Mouse (Mus musculus) c-Kit-positive CD71-positive TER-119-positive erythroid progenitor cells, embryonic 14.5 days (primary cell): ENCODE measurements around the gene Clta.

Experiments used
- DNase-seq: peaks from one replicate; pipeline ENCODE4 v3.0.0-alpha.2; 2013; ENCODE audit warnings: low spot score

Clta gene

DNA sequence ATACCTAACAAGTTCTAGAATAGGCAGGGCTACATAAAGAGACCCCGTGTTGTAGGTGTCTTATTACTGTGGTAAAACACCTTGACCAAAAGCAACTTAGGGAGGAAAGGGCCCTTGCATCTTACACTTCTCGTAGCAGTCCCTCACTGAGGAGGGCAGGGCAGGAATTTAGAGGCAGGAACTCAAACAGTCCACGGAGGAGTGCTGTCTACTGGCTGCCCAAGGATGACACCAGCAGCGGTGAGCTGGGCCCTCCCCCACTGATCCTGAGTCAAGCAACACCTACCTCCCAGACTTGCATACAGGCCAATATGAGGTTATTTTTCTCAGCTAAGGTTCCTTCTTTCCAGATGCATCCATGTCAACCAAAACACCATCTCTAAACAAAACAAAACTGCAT lies 24.0 kb upstream of the Clta start:
- DNase-seq = no peak

DNA sequence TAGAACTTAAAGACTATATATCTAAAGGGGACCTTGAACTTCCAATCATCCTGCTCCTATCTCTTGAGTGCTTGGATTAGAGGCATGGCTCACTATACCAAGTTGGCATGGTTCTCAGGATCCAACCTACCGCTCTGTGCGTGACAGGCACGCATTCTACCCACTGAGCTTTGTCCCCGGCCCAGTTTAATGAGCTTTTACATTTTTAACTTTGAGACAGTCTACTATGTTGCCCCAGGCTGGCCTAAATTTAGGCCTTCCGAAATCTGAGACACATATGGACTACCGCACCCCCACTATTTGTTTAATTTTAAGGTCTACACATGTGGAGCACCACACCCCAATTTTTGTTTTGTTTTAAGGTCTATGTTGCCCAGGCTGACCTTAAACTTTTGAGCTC lies 23.4 kb upstream of the Clta start:
- DNase-seq = no peak

DNA sequence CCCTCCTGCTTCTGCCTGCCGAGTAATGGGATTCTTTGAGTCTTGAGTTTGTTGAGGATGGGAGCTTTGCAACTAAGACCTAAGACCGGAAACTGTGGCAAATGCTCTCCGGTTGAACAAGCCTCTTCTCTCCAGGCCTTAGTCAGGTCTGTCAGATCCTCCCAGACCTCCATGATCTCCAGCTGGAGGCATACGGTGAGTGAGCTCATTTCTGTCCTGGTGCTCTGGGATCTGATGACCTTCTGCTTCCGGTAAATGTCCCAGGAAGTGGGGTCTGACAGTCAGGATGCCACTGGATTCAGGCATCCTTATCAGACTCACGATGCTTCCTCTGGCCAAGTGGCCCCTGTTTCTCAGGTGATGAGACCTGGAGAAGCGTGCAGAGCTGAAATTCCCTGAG lies 23.0 kb upstream of the Clta start:
- no peak for DNase-seq

DNA sequence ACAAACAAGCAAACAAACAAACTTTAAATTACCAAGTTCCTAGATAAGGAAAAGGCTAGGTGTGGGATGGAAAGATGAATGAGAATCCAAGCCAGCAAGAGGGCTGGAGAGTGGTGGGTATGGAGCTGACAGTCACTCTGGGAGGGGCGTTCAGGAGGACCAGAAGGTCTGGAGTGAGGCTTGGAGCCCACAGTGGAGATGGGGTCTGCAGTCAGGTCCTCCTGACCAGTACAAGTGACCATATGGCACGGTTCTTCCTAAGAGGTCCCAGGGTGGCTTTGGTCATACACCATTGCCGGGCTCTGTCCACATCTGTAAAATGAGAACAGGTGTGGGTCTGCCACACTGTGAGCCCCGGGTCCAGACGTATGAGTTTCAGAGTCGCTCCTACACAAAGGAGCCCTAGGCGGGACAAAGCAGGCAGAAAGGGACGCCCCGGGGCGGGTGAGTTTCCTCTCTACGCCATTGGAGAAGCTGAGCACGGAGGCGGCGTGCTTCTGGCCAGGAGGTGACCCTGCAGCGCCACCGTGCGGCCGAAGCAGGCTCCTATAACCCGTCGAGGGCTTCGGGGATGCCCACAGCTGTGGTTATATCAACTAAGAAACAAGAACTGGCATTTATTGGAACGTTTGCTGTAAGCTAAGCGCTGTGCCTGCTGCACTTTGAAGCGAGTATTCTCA lies 22.1 kb upstream of the Clta start:
- peak; percentile 89 for DNase-seq

DNA sequence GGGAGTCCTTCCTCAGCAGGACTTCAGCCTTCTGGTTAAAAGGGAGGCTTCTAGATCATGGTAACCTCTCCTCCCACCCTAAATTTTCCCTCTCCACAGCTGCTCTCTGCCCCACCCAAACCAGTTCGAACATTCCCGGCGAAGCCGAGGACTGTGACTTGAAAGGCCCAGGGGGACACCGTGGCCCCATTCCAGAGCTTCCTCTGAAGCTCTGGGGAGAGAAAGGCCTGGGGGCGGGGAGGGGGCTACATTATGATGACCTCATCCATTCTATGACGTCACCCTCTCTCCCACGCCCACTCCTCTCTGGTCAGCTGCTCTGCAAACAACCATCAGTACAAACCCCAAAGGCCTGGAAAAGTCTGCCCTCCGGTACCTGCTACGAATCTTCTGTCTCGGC lies 21.1 kb upstream of the Clta start, which contains the start of gene Ccin:
TSS of gene Ccin (plus strand) at position 303 of the 400 bp plus-strand sequence.
- DNase-seq = no peak

DNA sequence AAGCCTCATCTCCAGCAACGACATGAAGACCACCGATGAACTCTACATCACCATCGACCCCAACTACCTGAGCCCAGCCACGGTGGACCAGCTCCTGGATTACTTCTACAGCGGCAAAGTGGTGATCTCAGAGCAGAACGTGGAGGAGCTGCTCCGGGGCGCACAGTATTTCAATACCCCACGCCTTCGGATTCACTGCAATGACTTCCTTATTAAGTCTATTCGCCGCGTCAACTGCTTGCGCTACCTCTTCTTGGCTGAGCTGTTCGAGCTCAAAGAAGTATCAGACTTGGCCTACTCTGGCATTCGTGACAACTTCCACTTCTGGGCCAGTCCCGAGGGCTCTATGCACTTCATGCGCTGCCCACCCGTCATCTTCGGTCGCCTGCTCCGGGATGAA lies 20.5 kb upstream of the Clta start:
- no peak for DNase-seq

DNA sequence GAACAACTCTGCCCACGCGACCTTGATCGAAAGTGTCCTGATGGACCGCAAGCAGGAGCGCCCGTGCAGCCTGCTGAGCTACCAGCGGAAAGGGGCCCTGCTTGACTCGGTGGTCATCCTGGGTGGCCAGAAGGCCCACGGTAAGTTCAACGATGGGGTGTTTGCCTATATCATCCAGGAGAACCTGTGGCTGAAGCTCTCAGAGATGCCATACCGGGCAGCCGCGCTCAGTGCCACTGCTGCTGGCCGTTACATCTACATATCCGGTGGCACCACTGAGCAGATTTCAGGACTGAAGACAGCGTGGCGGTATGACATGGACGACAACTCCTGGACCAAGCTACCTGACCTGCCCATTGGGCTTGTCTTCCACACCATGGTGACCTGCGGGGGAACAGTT lies 19.9 kb upstream of the Clta start:
- no peak for DNase-seq

DNA sequence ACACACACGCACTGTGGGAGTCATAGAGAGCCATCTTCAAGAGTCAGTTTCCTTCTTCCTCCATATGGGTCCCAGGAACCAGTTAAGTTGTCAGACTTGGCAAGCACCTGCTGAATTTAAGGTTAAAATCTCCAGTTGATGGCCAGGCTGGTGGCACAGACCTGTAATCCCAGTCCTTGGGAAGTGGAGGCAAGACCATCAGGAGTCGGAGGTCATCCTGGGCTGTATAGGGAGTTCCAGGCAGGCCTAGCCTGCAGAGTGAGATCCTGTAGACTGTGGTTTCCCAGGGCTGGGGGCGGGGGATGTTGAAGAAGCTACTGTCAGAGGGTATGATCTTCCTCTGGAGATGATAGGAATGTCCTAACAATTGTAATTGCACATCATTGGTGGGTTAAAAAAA lies 15.3 kb upstream of the Clta start:
- DNase-seq = no peak

DNA sequence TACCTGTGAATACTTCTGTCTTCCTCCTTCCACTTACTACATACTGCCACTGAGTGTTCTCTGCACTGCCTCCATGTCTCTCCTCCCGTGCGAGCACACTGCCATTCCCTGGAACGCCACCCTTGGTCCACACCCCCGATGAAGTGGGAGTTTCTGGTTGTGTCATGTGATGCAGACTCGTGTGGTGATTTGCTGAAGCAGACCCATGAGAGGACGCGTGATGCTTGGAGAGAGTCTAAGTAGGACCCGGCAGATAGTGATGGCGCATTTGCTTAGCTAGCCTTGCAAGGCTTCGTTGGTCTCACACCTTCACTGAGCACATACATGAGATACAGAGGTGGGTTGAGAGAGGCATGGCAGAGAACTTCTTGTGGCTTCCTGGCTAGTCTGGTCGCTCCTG lies 11.2 kb upstream of the Clta start:
- no peak for DNase-seq

DNA sequence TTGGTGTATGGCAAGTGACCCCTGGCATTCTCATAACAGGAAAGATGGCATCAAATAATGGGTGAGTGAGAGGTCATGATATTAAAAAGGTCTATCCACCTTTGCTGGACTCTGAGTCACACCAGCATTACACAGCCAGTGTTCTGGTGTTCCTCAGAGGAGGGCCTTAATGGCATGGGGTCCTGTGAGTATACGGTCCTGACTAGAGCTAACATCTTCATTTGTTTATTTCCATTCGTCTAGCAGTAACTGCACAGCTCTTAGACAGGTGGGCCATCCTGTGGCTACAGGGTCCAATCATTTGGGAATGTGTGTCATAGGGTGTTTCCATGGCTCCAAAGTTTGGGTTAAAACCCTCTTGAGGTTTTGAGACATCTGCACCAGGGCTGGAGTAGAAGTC lies 9.9 kb upstream of the Clta start:
- no peak for DNase-seq

DNA sequence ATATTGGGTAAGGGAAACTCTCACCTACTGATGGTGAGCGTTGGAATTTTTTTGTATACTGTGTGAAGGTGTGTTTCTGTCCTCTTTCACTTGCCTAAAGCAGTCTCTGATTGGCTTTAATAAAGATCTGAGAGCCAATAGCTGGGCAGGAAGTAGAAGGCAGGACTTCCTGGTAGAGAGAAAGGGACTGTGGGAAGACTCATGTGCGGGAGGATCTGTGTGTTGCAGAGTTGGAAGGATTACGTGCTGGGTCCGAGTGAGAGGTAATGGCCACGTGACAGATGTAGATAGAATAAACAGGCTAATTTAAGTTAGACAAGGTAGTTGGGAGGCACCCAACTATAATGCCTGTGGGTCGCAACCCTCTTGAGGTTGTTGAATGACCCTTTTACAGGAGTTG lies 630 bp upstream of the Clta start:
- peak; percentile 71 for DNase-seq

DNA sequence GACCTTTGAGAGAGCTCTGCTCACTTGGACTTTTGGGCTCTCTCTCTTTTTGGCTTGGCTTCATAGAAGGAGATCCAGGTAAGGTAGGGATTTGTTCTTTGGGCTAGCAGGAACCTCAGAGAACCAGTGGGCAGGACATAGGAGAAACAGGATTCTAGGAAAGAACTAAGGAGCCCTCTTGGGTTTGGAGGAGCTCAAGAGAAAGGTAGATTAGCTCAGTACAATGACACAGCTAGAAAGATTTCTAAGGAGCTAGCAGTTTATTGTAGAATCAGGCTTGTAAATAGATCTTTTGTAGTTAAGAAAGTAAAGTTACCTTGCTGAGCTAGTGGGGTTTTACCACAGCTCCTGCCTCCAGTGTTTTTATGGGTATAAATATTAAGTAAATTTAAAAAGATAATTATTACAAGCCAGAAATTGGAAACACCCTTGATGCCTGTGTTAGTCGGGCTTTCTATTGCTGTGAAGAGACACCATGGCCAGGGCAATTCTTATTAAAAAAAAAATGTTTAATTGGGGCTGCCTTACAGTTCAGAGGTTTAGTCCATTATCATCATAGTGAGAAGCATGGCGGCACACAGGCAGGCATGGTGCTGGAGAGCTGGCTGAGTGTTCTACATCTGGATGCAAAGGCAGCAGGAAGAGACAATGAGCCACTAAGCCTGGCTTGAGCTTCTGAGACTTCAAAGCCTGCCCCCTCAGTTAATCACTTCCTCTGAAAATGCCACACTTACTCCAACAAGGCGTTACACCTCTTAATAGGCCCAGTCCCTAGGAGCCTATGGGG lies 564 bp downstream of the Clta start:
- peak; percentile 23 for DNase-seq

DNA sequence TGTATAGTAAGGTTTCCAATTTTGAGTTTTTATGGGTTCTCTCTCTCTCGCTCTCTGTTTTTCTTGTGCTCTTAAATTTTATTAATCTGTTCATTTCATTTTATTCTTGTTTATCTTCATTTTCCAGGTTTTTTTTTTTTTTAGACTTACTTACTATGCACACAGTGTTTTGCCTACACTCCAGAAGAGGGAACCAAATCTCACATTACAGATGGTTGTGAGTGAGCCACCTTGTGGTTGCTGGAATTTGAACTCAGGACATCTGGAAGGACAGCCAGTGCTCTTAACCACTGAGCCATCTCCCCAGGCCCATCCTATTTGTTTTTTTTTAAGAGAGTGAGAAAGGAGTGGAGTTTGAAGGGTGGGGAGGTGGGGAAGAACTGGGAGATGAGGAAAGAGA lies 5.9 kb downstream of the Clta start:
- no peak for DNase-seq

DNA sequence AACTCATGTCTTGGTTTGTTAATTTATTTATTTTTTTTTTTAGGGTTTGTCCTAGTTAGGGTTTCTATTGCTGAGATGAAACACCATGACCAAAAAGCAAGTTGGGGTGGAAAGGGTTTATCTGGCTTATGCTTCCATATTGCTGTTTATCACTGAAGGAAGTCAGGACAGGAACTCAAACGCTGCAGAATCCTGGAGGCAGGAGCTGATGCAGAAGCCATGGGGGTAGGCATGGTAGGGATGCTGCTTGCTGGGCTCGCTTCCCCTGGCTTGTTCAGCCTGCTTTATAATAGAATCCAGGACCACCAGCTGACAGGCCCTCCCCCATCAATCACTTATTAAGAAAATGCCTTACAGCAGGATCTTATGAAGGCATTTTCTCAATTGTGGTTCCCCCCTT lies 6.6 kb downstream of the Clta start:
- no peak for DNase-seq

DNA sequence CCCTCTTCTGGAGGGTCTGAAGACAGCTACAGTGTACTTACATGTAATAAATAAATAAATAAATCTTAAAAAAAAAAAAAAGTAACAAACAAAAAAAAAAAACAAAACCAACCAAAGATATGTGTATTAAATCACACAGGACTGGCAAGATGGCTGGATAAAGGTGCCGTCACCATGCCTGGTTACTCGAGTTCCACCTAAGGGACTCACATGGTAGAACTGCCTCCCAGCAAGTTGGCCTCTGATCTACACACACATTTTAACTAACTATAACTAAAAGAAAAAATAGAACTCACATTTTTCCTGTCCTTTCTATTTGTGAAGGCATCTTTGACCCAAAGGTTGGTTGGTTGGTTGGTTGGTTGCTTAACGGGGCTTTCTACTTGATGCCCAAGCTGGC lies 7.5 kb downstream of the Clta start:
- peak; percentile 12 for DNase-seq

DNA sequence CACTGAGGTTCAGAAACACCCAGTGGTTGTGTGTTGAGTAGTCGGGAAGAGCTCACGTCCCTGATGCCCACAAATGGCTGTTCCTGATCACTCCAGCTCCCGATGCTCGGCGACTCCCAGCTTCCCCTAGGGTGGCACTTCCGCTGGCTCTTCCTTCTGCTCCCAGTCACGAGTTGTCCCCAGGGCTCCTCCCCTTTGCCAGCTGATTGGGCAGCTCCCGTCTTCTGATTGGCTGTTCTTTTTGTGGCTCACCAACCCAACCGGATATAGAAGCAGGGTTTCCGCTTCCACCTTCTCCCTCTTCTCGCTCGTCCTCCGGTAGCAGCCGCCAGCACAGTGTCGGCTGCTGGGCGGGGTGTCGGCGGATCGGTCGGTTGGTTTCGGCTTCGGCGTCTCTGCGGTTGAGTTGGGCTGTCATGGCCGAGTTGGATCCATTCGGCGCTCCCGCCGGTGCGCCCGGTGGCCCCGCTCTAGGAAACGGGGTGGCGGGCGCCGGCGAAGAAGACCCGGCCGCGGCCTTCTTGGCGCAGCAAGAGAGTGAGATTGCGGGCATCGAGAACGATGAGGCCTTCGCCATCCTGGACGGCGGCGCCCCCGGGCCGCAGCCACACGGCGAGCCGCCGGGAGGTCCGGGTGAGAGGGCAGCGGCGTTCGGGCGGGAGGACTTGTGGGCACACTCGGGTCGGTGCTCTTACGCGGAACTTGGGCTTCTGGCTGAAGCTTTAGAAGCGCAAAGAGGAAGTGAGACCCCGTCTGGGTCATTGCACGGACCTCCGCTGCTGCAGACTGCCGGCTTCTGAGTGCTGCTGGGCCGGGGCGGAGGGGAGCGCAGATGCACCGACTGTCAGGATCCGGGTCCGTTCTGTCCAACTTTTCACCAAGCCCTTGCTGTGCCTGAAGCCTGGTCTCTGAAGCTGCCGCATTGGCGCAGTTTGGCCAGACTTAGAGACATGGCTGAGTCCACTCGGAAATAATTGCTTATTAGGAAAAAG lies 8.4 kb downstream of the Clta start:
- DNase-seq = peak; percentile 93

DNA sequence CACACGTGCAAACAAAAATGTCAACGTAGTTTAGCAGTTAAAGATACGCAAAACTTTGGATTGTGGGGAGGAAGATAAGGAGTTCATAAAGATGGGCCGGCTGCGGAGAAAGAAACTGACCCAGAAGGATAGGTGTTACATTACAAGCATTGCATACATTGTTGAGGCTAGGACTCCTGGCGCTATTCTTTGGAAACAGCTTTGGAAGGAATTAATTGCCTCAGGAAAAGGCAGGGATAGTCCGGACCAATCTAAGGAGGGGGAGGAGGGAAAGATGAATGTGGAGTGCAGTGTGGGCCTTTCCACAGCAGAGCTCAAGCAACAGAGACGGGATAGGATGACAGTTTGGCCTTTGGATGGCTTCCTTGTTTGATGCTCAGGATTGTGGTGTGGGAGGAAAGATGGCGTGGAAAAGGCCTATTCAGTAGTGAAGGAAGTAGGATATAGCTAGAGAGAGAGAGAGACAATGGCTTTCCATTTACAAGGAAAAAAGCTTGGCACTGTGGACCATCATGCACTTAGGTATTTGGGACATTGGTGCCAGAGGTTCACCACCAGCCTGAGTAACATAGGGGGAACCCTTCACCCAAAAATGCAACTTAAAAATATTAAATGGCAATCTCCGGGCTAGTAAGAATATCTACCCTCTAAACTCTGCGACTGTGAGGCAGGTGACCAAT lies 9.3 kb downstream of the Clta start:
- DNase-seq = no peak

DNA sequence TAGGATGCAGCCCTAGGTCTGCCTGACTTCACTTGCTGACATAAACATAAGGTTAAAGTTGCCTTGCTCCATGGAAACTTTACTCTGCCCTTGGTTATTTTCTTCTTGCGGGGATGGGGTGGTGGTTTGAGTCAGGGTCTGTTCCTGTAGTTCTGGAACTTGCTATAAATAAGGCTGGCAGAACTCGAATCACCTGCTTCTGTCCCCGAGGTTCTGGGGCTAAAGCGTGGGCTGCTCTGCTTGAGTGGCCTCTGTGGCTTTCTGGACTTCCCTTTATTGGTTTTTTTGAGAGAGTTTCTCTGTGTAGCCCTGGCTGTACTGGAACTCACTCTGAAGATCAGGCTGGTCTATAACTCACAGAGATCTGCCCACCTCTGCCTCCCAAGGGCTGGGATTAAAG lies 11.8 kb downstream of the Clta start:
- no peak for DNase-seq

DNA sequence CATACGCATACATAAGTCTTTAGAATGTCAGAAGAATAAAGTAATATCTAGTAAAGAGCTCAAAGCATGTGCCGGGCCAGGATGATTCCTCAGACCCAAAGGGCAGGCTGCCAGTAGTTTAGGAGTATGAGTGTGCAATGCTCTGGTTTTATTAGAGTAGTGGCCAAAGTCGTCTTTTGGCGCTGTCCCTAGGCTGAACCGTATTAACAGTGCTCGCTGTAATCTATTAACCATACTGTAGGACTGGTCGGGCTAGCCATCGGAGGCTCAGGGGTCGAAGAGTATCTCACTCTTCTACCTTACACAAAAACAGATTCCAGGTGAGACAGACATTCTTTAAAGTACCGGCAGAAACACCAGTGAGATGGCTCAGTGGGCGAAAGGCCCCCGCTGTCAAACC lies 12.5 kb downstream of the Clta start:
- no peak for DNase-seq

DNA sequence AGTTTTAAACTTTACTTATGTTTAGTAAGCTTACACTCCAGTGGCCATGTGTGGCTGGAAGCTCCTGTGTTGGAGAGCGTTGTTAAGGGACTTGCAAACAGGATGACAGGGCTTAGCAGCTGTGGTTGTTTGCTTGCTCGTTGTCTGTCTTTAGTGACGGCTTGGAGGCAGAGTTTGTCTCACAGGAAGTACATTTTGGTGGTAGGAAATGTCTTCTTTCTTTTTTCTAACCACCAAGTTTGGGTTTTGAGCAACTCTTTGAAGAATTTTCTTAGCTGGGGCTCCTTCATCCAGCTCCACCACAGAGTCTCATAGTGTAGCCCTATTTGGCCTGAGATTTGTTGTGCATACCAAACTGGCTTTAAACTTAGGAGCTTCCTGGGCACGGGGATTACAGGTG lies 18.1 kb downstream of the Clta start:
- no peak for DNase-seq

DNA sequence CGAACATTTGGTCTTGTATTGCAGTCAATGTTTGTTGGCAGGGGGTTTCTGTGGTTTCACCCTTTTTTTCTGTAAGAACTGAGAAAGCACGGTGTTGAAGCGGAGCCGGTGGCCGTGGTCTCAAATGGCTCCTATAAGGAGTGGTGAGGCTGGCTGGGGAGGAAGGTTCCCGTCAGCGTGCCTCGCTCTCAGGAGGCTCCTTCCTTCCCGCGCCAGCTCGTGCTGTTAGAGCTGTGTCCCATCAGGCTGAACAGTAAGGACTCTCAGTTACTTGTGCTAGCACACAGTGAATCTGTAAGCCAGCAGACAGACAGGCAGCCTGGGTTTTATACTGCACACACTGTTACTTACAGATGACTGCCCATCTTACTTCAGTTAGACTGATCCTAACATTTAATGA lies 18.5 kb downstream of the Clta start:
- DNase-seq = no peak

DNA sequence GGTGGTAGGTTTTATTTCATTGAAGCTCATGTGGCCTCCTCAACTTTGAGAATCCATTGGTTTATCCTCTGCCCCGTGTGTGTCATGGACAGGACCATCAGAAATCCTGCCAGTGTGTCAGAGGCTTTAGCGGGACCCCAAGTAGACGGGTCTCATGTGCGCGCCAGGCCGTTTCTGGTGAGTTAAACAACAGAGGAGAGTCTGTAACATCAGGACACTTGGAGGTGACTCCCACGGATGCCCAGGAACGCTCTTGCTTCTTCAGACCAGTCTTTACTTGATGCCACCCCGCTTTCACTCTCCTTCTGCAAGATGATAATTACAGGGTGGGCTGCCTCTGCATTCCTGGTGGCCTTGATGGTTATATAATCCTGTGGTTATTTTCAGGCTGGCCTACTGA lies 19.4 kb downstream of the Clta start:
- DNase-seq = no peak
